Mouse (Mus musculus) bone marrow macrophage, adult 2 months (primary cell): ENCODE results near the gene Rpf2.

Experiments used
- CTCF ChIP-seq: IDR thresholded peaks from 2 replicates; pipeline ENCODE4 v1.5.1; 2012; ENCODE audit warnings: low read depth, mild to moderate bottlenecking, low read length, moderate library complexity
- POLR2A ChIP-seq: IDR thresholded peaks from 2 replicates; pipeline ENCODE4 v1.6.1; 2012; ENCODE audit warnings: mild to moderate bottlenecking, low read depth, low read length, borderline replicate concordance

DNA sequence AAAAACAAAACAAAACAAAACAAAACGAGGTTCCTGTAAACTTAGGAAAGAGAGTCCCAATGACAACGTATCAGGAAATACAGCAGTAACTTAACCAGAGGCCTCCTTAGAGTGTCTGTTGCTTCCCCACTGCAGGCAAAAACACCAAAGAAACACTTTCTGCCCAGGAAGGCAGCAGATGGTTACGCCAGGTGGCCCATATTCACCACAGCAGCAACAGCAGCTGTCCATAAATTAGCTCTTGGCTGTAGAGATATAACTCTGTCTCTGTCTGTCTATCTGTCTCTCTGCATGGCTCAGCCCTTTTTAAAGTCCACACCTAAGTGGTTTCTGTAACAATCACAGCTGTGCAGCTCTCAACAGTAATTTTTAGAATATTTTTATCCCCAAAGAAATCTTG is 28.0 kb downstream of the Rpf2 start:
- TF ChIP-seq CTCF (no peak), POLR2A (no peak)
